Mouse (Mus musculus) cortical plate, adult 2 months (tissue): ENCODE measurements around the gene Zc3hav1l.

Experiments used
- CTCF ChIP-seq: fragments of 200-500 bp; IDR thresholded peaks from 2 replicates; pipeline ENCODE4 v1.5.1; 2011; ENCODE audit warnings: mild to moderate bottlenecking, control low read depth, low read length; ENCODE audit not compliant: insufficient read depth; ENCODE audit errors: extremely low read depth
- POLR2A ChIP-seq: fragments of 200-500 bp; IDR thresholded peaks from 2 replicates; pipeline ENCODE4 v1.6.1; 2011; ENCODE audit warnings: mild to moderate bottlenecking, low read length, control low read depth; ENCODE audit not compliant: insufficient read depth; ENCODE audit errors: extremely low read depth

DNA sequence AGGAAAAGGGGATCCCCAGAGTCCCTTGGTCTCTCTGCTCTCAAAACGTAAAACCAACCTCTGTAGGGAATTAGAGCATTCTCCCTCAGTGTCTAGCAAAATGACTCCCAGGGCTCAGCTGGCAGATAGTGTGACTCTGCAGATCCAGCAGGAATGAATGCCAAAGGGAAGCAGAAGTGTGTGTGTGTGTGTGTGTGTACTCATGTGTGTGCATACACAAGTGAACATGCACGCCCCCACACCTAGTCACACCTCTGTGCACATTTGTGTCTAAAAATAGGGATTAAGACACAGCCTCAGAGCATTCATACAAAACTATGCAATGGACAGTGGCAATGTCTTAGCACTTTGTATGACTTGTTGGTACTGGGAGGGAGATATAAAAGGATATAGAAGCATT lies 43.3 kb downstream of the Zc3hav1l start:
- no peak for TF ChIP-seq CTCF
- no peak for TF ChIP-seq POLR2A
